Mouse (Mus musculus): ENCODE data around the gene Slc25a27.

GRCm38 (mm10) chr17:43649641-43650436, 17.2 kb downstream of the Slc25a27 start:
- TF ChIP-seq CTCF (IDR thresholded peaks at IDR 0.05; ENCODE audit: low read depth, low read length) = no peak
- no peak for TF ChIP-seq POLR2A (IDR thresholded peaks at IDR 0.05; ENCODE audit: insufficient read depth, low read length)

All from ES-Bruce4 (cell line).